Mouse (Mus musculus): Measurements from ENCODE around the gene Hoxa3. TPM values are rescaled to one million over a fixed set of nuclear protein-coding genes. Genes with fewer than 3 reads are reported as not detected.

The Hoxa3 gene
- polyA plus RNA-seq, 1 experiment from 2014 or later: 6.6 TPM

DNA sequence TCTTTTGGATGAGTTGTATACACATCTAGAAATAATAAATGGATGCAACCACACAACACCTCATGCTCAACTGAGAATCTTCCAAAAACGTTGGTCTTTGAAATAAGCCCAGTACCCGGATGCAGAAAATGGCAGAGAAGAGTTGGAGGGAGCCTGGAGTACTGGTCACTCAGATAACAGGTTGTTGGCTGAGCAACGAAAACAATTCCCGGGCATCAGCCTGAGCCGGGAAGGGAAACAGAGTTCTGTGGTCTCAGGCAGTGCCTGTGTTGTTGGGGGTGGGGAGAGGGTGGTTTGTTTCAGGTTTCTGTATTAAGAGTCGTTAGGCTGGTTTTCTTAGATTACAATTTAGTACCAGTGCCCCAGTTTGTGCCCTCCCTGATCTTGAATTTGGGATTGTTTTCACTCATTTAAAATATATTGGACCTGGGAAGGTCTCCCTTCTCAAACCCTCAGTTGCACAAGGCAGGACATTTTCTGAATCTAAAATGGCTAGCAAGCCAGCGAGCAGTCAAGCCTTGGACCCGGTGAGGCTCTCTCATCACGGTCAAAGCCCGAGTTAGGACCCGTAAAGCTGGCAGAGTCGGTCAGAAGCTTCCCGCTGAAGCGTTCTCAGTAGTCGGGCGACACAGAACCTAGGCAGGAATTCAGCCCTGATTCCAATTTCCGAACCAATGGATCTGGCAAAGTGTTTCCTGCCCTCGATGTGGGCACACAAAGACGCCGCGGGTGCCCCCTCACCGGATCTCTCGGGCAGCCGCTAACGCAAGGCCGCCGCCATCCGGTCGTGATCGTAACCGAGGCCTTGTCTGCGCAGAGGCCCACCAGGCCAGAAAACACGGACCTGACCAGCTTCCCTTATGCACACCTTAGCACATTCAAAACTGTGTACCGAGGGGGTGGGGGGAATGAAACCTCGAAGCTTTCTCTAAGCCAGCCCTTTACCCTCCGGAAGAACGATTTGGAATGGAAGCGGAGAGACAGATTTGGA is 15.6 kb upstream of the Hoxa3 start:
- no peak for ATAC-seq (ENCODE audit: low read depth)
- peaks cover 91% of the 10 kb centered on the region for H3K27me3 ChIP-seq (ENCODE audit: control insufficient read depth, insufficient read depth, low read depth, low read length)

DNA sequence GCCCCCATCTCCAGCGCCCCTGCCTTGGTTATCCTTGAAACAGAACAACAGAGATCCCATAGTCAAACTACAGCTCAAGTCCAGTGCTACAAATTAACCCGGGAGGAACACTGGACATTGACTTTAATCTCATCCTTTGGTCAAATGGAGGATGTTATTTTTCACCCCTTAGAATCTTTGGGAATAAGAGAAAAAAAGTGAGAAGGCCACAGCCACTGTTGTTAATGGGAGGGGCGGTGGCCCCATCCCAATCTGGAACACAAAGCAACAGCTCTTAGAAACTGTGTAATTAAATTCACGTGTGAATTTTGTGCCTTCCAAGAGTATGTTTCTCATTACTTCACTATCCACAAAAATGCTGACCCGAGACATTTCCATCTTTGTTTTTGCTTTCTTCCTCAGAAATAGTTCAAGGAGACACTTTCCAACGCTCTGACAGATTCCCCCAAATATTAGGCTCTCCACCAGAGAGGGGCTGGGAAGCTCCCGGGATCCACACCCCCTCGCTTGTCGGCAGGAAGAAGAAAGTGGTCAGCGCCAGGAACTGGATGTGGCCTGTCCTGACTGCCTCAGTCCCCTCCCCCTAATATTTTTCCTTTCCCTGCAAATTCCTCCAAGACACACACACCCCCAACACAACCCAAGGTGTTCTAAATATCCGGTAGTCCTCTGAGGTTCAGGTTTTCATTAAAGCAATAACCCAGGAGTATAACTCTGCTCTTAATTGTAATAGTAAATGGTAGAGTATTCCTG is 14.5 kb upstream of the Hoxa3 start:
- H3K9ac ChIP-seq (ENCODE audit: low read length): no peak overlapping the region
- peaks cover 92% of the 10 kb centered on the region for H3K27me3 ChIP-seq (ENCODE audit: control insufficient read depth, insufficient read depth, low read depth, low read length)
- no peak overlapping the region for H3K4me3 ChIP-seq (ENCODE audit: low read length)
- 5% methylated on average over 11 of the region's 11 CpGs for WGBS
- no peak overlapping the region for H3K4me2 ChIP-seq (ENCODE audit: low read depth, low read length)
- no peak overlapping the region for H3K27ac ChIP-seq (ENCODE audit: low read length)
- no peaks in the 10 kb centered on the region for H3K36me3 ChIP-seq (ENCODE audit: control insufficient read depth, insufficient read depth, low read length)
- no peaks in the 10 kb centered on the region for H3K9me3 ChIP-seq (ENCODE audit: control insufficient read depth, low read length)
- H3K4me1 ChIP-seq (replicated peaks; ENCODE audit: control insufficient read depth, insufficient read depth, low read length): peaks cover 10% of the 10 kb centered on the region
- no peak for ATAC-seq (ENCODE audit: low read depth)

More for the DNA sequence above, 15.6 kb upstream of the Hoxa3 start:
- Histone ChIP-seq H3K4me3 (ENCODE audit: low read length) (no peak overlapping the region), H3K36me3 (ENCODE audit: control insufficient read depth, insufficient read depth, low read length) (no peaks in the 10 kb centered on the region), H3K9ac (ENCODE audit: low read length) (no peak overlapping the region), H3K27ac (ENCODE audit: low read length) (no peak overlapping the region), H3K4me2 (ENCODE audit: low read depth, low read length) (no peak overlapping the region), H3K4me1 (replicated peaks; ENCODE audit: control insufficient read depth, insufficient read depth, low read length) (peaks cover 10% of the 10 kb centered on the region), H3K9me3 (ENCODE audit: control insufficient read depth, low read length) (no peaks in the 10 kb centered on the region)
- 2% methylated on average over 38 of the region's 38 CpGs for WGBS

DNA sequence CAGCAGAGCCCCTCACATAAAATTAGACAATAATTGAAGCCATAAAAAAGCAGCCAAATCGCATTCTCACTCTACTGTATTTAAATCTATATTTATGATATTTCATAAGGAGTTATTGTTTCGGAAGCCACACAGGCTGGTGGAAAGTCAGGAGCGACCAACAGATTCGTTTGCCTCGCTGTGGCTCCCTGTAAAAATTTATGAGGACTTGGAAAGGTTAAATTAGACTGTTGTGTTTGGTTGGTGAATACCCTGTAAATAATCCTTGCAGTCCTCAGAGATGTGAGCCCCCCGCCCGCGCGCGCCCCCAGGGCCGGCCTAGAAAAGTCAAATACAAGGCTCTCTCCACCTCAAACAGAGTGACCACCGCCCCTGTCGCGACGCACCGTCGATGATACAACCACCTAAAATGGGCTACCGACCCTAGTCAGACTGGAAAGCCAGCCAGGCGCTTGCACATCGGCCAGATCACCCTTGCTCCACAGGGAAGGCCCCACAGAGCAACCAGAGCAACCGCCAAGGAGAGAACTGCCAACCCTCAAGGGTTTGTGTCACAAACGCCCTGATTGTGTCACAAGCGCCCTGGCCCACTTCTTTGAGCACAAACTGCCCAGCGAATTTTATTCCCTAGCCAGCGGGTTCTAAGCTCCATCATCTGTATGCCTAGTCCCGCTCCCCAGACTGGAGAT is 13.6 kb upstream of the Hoxa3 start:
- no peak overlapping the region for H3K4me3 ChIP-seq (ENCODE audit: low read length)
- H3K4me1 ChIP-seq (replicated peaks; ENCODE audit: control insufficient read depth, insufficient read depth, low read length): peaks cover 10% of the 10 kb centered on the region
- no peaks in the 10 kb centered on the region for H3K36me3 ChIP-seq (ENCODE audit: control insufficient read depth, insufficient read depth, low read length)
- no peaks in the 10 kb centered on the region for H3K9me3 ChIP-seq (ENCODE audit: control insufficient read depth, low read length)
- no peak overlapping the region for H3K27ac ChIP-seq (ENCODE audit: low read length)
- H3K27me3 ChIP-seq (ENCODE audit: control insufficient read depth, insufficient read depth, low read depth, low read length): peaks cover 92% of the 10 kb centered on the region
- H3K4me2 ChIP-seq (ENCODE audit: low read depth, low read length): no peak overlapping the region
- no peak for ATAC-seq (ENCODE audit: low read depth)
- no peak overlapping the region for H3K9ac ChIP-seq (ENCODE audit: low read length)
- WGBS: 3% methylated on average over 26 of the region's 26 CpGs

DNA sequence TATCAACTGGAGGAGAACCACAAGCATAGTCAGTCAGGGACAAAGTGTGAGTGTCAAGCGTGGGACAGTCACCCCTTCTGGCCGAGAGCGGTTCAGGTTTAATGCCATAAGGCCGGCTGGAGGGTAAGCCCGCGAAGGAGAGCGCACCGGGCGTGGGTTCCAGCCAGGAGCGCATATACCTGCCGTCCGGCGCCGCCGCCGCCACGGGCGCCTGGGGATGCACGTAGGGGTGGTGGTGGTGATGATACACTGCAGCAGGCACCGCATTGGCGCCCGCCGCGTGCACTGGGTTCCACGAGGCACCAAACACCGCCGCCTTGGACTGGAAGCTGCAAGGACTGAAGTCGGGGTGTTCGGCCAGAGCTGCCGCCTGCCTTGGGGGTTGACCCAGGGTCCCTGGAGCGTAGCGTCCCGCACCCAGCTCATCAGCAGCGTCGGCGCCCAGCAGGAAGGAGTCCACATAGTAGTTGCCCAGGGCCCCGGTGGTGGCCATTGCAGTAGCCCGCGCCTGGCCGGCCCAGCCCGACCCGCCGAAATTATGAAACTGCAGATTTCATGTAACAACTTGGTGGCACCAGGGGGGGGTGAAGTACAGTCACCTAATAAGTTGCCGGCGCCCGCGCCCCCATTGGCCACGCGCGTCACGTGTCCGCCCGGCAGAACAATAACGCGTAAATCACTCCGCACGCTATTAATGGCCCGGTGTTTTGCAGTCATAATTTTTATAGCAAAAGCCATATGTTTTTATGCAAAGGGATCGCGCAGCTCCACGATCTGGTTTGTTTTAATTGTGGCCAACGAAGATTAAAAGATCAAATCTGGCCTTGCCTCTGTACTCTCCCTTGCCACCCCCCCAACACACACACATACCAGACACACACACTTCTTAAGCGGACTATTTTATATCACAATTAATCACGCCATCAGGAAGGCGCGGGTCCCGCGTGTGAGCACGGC is 12.8 kb upstream of the Hoxa3 start:
- no peak for ATAC-seq (ENCODE audit: low read depth)
- H3K4me3 ChIP-seq (ENCODE audit: low read length): peak overlapping the region; percentile 19
- H3K27ac ChIP-seq (ENCODE audit: low read length): no peak overlapping the region
- WGBS: 3% methylated on average over 69 of the region's 69 CpGs
- peak overlapping the region; percentile 32 for H3K4me2 ChIP-seq (ENCODE audit: low read depth, low read length)
- peaks cover 95% of the 10 kb centered on the region for H3K27me3 ChIP-seq (ENCODE audit: control insufficient read depth, insufficient read depth, low read depth, low read length)
- no peaks in the 10 kb centered on the region for H3K9me3 ChIP-seq (ENCODE audit: control insufficient read depth, low read length)
- H3K9ac ChIP-seq (ENCODE audit: low read length): no peak overlapping the region
- H3K4me1 ChIP-seq (replicated peaks; ENCODE audit: control insufficient read depth, insufficient read depth, low read length): peaks cover 10% of the 10 kb centered on the region
- H3K36me3 ChIP-seq (ENCODE audit: control insufficient read depth, insufficient read depth, low read length): no peaks in the 10 kb centered on the region

DNA sequence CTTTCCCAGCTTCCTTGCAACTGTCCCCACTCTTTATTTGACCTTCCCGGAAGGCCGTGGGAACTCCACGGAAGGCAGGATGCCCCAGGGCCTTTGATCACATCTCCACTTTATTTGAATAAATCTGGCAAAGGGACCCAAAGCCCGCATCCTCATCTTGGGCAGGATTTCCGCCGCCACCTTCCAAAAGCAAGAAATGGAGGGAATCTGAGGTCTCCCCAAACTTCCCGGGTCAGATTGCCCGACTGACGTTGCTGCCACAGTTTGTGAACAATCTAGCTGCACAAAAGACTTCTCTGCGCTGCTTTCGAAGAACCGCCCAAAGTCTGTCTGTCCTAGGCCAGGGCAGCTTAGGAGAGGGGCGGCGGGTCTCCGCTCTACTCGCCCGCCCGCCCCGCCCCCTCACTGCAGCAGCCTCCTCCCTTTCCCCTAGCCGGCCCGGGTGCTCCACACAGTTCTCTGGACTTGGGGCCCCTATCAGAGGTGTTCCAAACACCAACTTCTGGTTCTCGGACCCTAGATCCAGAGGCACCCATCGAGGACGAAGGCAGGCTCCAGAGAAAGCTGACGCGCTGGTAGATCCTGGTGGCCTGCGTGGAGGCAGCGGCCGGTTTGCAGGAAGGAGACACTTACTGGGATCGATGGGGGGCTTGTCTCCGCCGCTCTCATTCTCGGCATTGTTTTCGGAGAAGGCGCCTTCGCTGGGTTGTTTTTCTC is 11.9 kb upstream of the Hoxa3 start:
- no peak overlapping the region for H3K9ac ChIP-seq (ENCODE audit: low read length)
- H3K27me3 ChIP-seq (ENCODE audit: control insufficient read depth, insufficient read depth, low read depth, low read length): peaks cover 92% of the 10 kb centered on the region
- no peaks in the 10 kb centered on the region for H3K9me3 ChIP-seq (ENCODE audit: control insufficient read depth, low read length)
- no peak overlapping the region for H3K4me2 ChIP-seq (ENCODE audit: low read depth, low read length)
- peak overlapping the region; percentile 19; the same call in 1 of the 2 replicates for H3K4me3 ChIP-seq (ENCODE audit: low read length)
- H3K4me1 ChIP-seq (replicated peaks; ENCODE audit: control insufficient read depth, insufficient read depth, low read length): peaks cover 7% of the 10 kb centered on the region
- no peak overlapping the region for H3K27ac ChIP-seq (ENCODE audit: low read length)
- WGBS: 2% methylated on average over 36 of the region's 36 CpGs
- no peak for ATAC-seq (ENCODE audit: low read depth)
- H3K36me3 ChIP-seq (ENCODE audit: control insufficient read depth, insufficient read depth, low read length): no peaks in the 10 kb centered on the region

DNA sequence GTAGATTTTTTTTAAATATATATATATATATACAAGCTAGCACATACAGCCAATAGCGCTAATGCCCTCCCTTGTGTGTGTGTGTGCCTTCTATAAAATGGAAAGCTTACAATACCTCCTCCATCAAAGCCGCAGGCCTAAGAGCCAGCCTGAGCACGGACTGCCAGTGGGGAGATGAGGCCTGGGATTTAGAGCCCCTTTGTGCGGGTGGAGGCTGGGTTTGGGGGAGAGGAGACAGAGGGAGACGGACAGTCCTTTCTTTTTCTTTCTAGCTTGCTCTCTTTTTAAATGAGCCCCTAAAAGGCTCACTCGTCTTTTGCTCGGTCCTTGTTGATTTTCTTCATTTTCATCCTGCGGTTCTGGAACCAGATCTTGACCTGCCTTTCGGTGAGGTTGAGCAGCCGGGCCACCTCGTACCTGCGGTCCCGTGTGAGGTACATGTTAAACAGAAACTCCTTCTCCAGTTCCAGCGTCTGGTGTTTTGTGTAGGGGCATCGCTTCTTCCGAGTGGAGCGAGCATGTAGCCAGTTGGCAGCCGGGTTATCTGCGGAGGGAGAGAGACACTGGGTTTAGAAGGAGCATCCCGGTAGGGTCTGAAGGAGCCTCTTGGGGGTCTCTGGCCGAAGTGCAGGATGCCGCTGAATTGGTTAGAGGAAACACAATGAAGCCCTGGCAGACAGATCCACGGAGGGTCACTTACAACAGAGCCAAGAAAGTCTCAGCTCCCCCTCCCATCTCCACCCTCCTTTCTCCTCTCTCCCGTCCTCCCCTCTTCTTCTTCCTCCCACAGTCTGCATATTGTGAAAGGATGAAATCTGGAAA is 11.0 kb upstream of the Hoxa3 start:
- Histone ChIP-seq H3K27me3 (ENCODE audit: control insufficient read depth, insufficient read depth, low read depth, low read length) (peaks cover 92% of the 10 kb centered on the region), H3K27ac (ENCODE audit: low read length) (no peak overlapping the region), H3K4me1 (replicated peaks; ENCODE audit: control insufficient read depth, insufficient read depth, low read length) (peaks cover 7% of the 10 kb centered on the region), H3K4me2 (ENCODE audit: low read depth, low read length) (no peak overlapping the region), H3K36me3 (ENCODE audit: control insufficient read depth, insufficient read depth, low read length) (no peaks in the 10 kb centered on the region), H3K9me3 (ENCODE audit: control insufficient read depth, low read length) (no peaks in the 10 kb centered on the region), H3K4me3 (ENCODE audit: low read length) (no peak overlapping the region), H3K9ac (ENCODE audit: low read length) (no peak overlapping the region)
- no peak for ATAC-seq (ENCODE audit: low read depth)
- WGBS: 17% methylated on average over 24 of the region's 24 CpGs

DNA sequence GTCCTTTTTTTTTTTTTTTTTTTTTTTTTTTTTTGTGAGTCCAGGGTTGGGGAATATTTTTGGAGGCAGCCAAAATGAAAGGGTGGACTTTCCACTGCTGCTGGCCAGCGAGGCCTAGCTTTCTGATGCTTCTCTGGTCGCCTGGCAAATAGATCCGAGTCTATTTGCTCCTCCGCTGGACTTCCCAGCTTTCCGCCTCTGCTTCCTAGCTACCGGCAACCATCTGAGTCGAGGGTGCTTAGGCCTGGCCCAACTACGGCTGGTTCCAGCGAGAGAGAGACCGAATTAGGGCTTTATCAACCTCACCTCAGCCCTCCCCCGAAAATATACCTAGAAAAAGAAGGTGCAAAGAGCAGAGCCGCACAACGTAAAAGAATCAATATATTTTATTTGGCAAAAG is 9.6 kb upstream of the Hoxa3 start:
- Histone ChIP-seq H3K4me1 (replicated peaks; ENCODE audit: control insufficient read depth, insufficient read depth, low read length) (peaks cover 8% of the 10 kb centered on the region), H3K9ac (ENCODE audit: low read length) (no peak overlapping the region), H3K4me3 (ENCODE audit: low read length) (no peak overlapping the region), H3K36me3 (ENCODE audit: control insufficient read depth, insufficient read depth, low read length) (no peaks in the 10 kb centered on the region), H3K27me3 (ENCODE audit: control insufficient read depth, insufficient read depth, low read depth, low read length) (peaks cover 95% of the 10 kb centered on the region), H3K4me2 (ENCODE audit: low read depth, low read length) (no peak overlapping the region), H3K27ac (ENCODE audit: low read length) (no peak overlapping the region), H3K9me3 (ENCODE audit: control insufficient read depth, low read length) (no peaks in the 10 kb centered on the region)
- no peak for ATAC-seq (ENCODE audit: low read depth)
- WGBS: 42% methylated on average over 13 of the region's 13 CpGs
